Mouse (Mus musculus): ENCODE measurements around the gene Sirt4. TPM values are rescaled to one million over a fixed set of nuclear protein-coding genes. Genes with fewer than 3 reads are reported as not detected.

The Sirt4 gene
- polyA plus RNA-seq, 1 experiment from 2014 or later, result 13.9 TPM

GRCm38 (mm10) chr5:115431061-115431897 lies 53.2 kb downstream of the Sirt4 start:
- DNase-seq (ENCODE audit: extremely low spot score, low spot score), result peak; percentile 62
- Histone ChIP-seq H3K4me1 (peaks cover 79% of the 10 kb centered on the region), H3K36me3 (replicated peaks) (peaks cover 66% of the 10 kb centered on the region), H3K27me3 (ENCODE audit: poor library complexity, severe bottlenecking) (peaks cover 19% of the 10 kb centered on the region), H3K27ac (peak overlapping the region; percentile 100), H3K4me3 (peak overlapping the region; percentile 99), H3K9me3 (no peaks in the 10 kb centered on the region)
- WGBS, result 1% methylated on average over 14 of the region's 14 CpGs

- peaks cover 19% of the 10 kb centered on the region for H3K27me3 ChIP-seq (ENCODE audit: poor library complexity, severe bottlenecking)
- peaks cover 70% of the 10 kb centered on the region for H3K4me1 ChIP-seq
- H3K27ac ChIP-seq, result peak overlapping the region; percentile 100
- no peaks in the 10 kb centered on the region for H3K9me3 ChIP-seq
- peak overlapping the region; percentile 99 for H3K4me3 ChIP-seq
- H3K36me3 ChIP-seq (replicated peaks), result peaks cover 57% of the 10 kb centered on the region
- WGBS, result under 1% methylated on average over 63 of the region's 73 CpGs
- no peak for DNase-seq (ENCODE audit: extremely low spot score, low spot score)
Observed at GRCm38 (mm10) chr5:115430187-115430960, 54.2 kb downstream of the Sirt4 start.

GRCm38 (mm10) chr5:115429359-115430186 lies 55.0 kb downstream of the Sirt4 start, which contains the start of gene Msi1:
TSS of gene Msi1 (plus strand) at chr5:115429599.
- WGBS, result under 1% methylated on average over 80 of the region's 117 CpGs
- Histone ChIP-seq H3K27me3 (ENCODE audit: poor library complexity, severe bottlenecking) (peaks cover 19% of the 10 kb centered on the region), H3K4me1 (peaks cover 62% of the 10 kb centered on the region), H3K27ac (peak within 1 kb of the TSS; percentile 100), H3K9me3 (no peaks in the 10 kb centered on the region), H3K4me3 (peak within 1 kb of the TSS; percentile 99), H3K36me3 (replicated peaks) (peaks cover 53% of the 10 kb centered on the region)
- peak; percentile 67 for DNase-seq (ENCODE audit: extremely low spot score, low spot score)

GRCm38 (mm10) chr5:115428831-115429358 lies 55.6 kb downstream of the Sirt4 start:
- Histone ChIP-seq H3K4me3 (peak overlapping the region; percentile 99), H3K27ac (peak overlapping the region; percentile 100), H3K9me3 (no peaks in the 10 kb centered on the region), H3K4me1 (peaks cover 55% of the 10 kb centered on the region), H3K36me3 (replicated peaks) (peaks cover 48% of the 10 kb centered on the region), H3K27me3 (ENCODE audit: poor library complexity, severe bottlenecking) (peaks cover 19% of the 10 kb centered on the region)
- no peak for DNase-seq (ENCODE audit: extremely low spot score, low spot score)
- 2% methylated on average over 20 of the region's 20 CpGs for WGBS

Other genes with a start within 250 kb of the Sirt4 start
- gene Pop5, start 248.9 kb downstream of the Sirt4 start, polyA plus RNA-seq (2016; fragmentation: Nextera tagmentation; extraction: Ambion mirVana), result 116 and 119 TPM in 2 replicates
- gene Rnf10, start 211.8 kb downstream of the Sirt4 start, polyA plus RNA-seq (2016; fragmentation: Nextera tagmentation; extraction: Ambion mirVana), result 119 and 132 TPM in 2 replicates
- gene Coq5, start 205.1 kb downstream of the Sirt4 start, polyA plus RNA-seq (2016; fragmentation: Nextera tagmentation; extraction: Ambion mirVana), result 58.7 and 58.8 TPM in 2 replicates
- gene Dynll1, start 183.7 kb downstream of the Sirt4 start, polyA plus RNA-seq (2016; fragmentation: Nextera tagmentation; extraction: Ambion mirVana), result 1,650 and 1,695 TPM in 2 replicates
- gene Srsf9, start 157.5 kb downstream of the Sirt4 start, polyA plus RNA-seq (2016; fragmentation: Nextera tagmentation; extraction: Ambion mirVana), result 399 and 417 TPM in 2 replicates
- 37.6 and 40.2 TPM in 2 replicates for gene Gatc, start 143.5 kb downstream of the Sirt4 start, polyA plus RNA-seq (2016; fragmentation: Nextera tagmentation; extraction: Ambion mirVana)
- gene Triap1, start 143.5 kb downstream of the Sirt4 start, polyA plus RNA-seq (2016; fragmentation: Nextera tagmentation; extraction: Ambion mirVana), result 56.6 and 57.7 TPM in 2 replicates
- gene Cox6a1, start 135.7 kb downstream of the Sirt4 start, polyA plus RNA-seq (2016; fragmentation: Nextera tagmentation; extraction: Ambion mirVana), result 754 and 787 TPM in 2 replicates
- 142 and 158 TPM in 2 replicates for gene Msi1, start 55.1 kb downstream of the Sirt4 start, polyA plus RNA-seq (2016; fragmentation: Nextera tagmentation; extraction: Ambion mirVana)
- gene Pla2g1b, start 18.5 kb downstream of the Sirt4 start, polyA plus RNA-seq (2016; fragmentation: Nextera tagmentation; extraction: Ambion mirVana), result not detected in 2 replicates
- gene Pxn, start 22.0 kb upstream of the Sirt4 start, polyA plus RNA-seq (2016; fragmentation: Nextera tagmentation; extraction: Ambion mirVana), result 34.3 and 35.8 TPM in 2 replicates
- 1,454 and 1,463 TPM in 2 replicates for gene Rplp0, start 74.7 kb upstream of the Sirt4 start, polyA plus RNA-seq (2016; fragmentation: Nextera tagmentation; extraction: Ambion mirVana)
- gene Gcn1l1, start 80.5 kb upstream of the Sirt4 start, polyA plus RNA-seq (2016; fragmentation: Nextera tagmentation; extraction: Ambion mirVana), result 64.9 and 66.1 TPM in 2 replicates
- gene Rab35, start 147.2 kb upstream of the Sirt4 start, polyA plus RNA-seq (2016; fragmentation: Nextera tagmentation; extraction: Ambion mirVana), result 11.2 and 12.4 TPM in 2 replicates
- 7.5 and 8.3 TPM in 2 replicates for gene Bicdl1, start 246.9 kb upstream of the Sirt4 start, polyA plus RNA-seq (2016; fragmentation: Nextera tagmentation; extraction: Ambion mirVana)

Measured in forebrain, embryonic 10.5 days (tissue).